Mouse (Mus musculus) MEL (cell line): ENCODE data around the gene Kctd11. TPM values are rescaled to one million over a fixed set of nuclear protein-coding genes. Genes with fewer than 3 reads are reported as not detected.

Source experiments
- DNase-seq: peaks from one replicate; pipeline ENCODE4 v3.0.0; 2011; ENCODE audit warnings: low read depth, low spot score
- H3K27ac ChIP-seq: 2 replicates; pipeline ENCODE4 v1.5.1; 2012; ENCODE audit warnings: low read depth, mild to moderate bottlenecking, control low read depth, low read length, moderate library complexity; ENCODE audit not compliant: control insufficient read depth
- H3K27me3 ChIP-seq, 2 experiments: fragments of 150-350 bp in 1 of 2; sonication (generic) in 1 of 2; 2 replicates each; pipeline ENCODE4 v1.6.1; 2012; ENCODE audit warnings: low read length in 2 of 2, mild to moderate bottlenecking in 2 of 2, improper control_type of control experiment in 1 of 2, moderate library complexity in 1 of 2; ENCODE audit not compliant: insufficient read depth in 2 of 2, control insufficient read depth in 1 of 2
- H3K36me3 ChIP-seq, 2 experiments: 2 replicates each; pipeline ENCODE4 v1.6.1; 2012 to 2014; ENCODE audit warnings: low read length in 2 of 2, improper control_type of control experiment in 1 of 2, inconsistent platforms in 1 of 2, mild to moderate bottlenecking in 1 of 2; ENCODE audit not compliant: insufficient read depth in 2 of 2, control insufficient read depth in 1 of 2
- H3K4me1 ChIP-seq, 2 experiments: fragments of 150-350 bp in 1 of 2; sonication (generic) in 1 of 2; 2 replicates each; pipeline ENCODE4 v1.6.1; 2012; ENCODE audit warnings: low read length in 2 of 2, improper control_type of control experiment in 1 of 2, mild to moderate bottlenecking in 1 of 2; ENCODE audit not compliant: insufficient read depth in 2 of 2, control insufficient read depth in 1 of 2
- H3K4me3 ChIP-seq, 2 experiments: fragments of 150-350 bp in 1 of 2; sonication (generic) in 1 of 2; 2 replicates each; pipeline ENCODE4 v1.5.1; 2012; ENCODE audit warnings: low read depth in 2 of 2, low read length in 2 of 2, mild to moderate bottlenecking in 2 of 2, moderate library complexity in 2 of 2, control low read depth in 1 of 2, improper control_type of control experiment in 1 of 2; ENCODE audit not compliant: control insufficient read depth in 1 of 2, insufficient read depth in 1 of 2
- H3K79me2 ChIP-seq: 2 replicates; pipeline ENCODE4 v1.6.1; 2012; ENCODE audit warnings: mild to moderate bottlenecking, low read length, moderate library complexity; ENCODE audit not compliant: control insufficient read depth, poor library complexity, insufficient read depth
- H3K9ac ChIP-seq: 2 replicates; pipeline ENCODE4 v1.6.1; 2012; ENCODE audit warnings: low read depth, mild to moderate bottlenecking, control low read depth, low read length, moderate library complexity; ENCODE audit not compliant: control insufficient read depth, poor library complexity, severe bottlenecking
- H3K9me3 ChIP-seq: fragments of 150-350 bp; sonication (generic); replicated peaks from 2 replicates; pipeline ENCODE4 v1.6.1; 2012; ENCODE audit warnings: mild to moderate bottlenecking, low read length, improper control_type of control experiment, moderate library complexity; ENCODE audit not compliant: insufficient read depth
- CHD1 ChIP-seq: IDR thresholded peaks from 2 replicates; pipeline ENCODE4 v1.6.1; 2012; ENCODE audit warnings: low read depth, mild to moderate bottlenecking, inconsistent platforms, low read length, improper control_type of control experiment
- CHD2 ChIP-seq: IDR thresholded peaks from 2 replicates; pipeline ENCODE4 v1.6.1; 2011; ENCODE audit warnings: low read length, improper control_type of control experiment
- CTCF ChIP-seq, 3 experiments: IDR thresholded peaks in 2 of 3; conservative IDR thresholded peaks in 1 of 3; 2 replicates each; pipeline ENCODE4 v1.5.1; 2011 to 2012; ENCODE audit warnings: low read length in 3 of 3, low read depth in 2 of 3, mild to moderate bottlenecking in 2 of 3, improper control_type of control experiment in 1 of 3, inconsistent platforms in 1 of 3, mixed read lengths in 1 of 3, moderate library complexity in 1 of 3; ENCODE audit not compliant: control insufficient read depth in 1 of 3, insufficient read depth in 1 of 3, poor library complexity in 1 of 3, severe bottlenecking in 1 of 3
- E2F4 ChIP-seq: IDR thresholded peaks from 2 replicates; pipeline ENCODE4 v1.6.1; 2011; ENCODE audit warnings: low read depth, low read length, improper control_type of control experiment, borderline replicate concordance
- EP300 ChIP-seq, 2 experiments: IDR thresholded peaks; 2 replicates each; pipeline ENCODE4 v1.6.1; 2011; ENCODE audit warnings: improper control_type of control experiment in 2 of 2, low read length in 2 of 2, low read depth in 1 of 2, mild to moderate bottlenecking in 1 of 2
- ETS1 ChIP-seq: IDR thresholded peaks from 2 replicates; pipeline ENCODE4 v1.6.1; 2012; ENCODE audit warnings: low read depth, mild to moderate bottlenecking, inconsistent platforms, low read length, improper control_type of control experiment, moderate library complexity
- GABPA ChIP-seq: IDR thresholded peaks from 2 replicates; pipeline ENCODE4 v1.6.1; 2012; ENCODE audit warnings: low read depth, mild to moderate bottlenecking, inconsistent platforms, low read length, improper control_type of control experiment, moderate library complexity
- HCFC1 ChIP-seq: IDR thresholded peaks from 2 replicates; pipeline ENCODE4 v1.6.1; 2012; ENCODE audit warnings: low read depth, mild to moderate bottlenecking, inconsistent platforms, low read length, improper control_type of control experiment, moderate library complexity
- JUND ChIP-seq: IDR thresholded peaks from 2 replicates; pipeline ENCODE4 v1.6.1; 2011; ENCODE audit warnings: low read depth, mild to moderate bottlenecking, improper control_type of control experiment, low read length
- KAT2A ChIP-seq: conservative IDR thresholded peaks from 2 replicates; pipeline ENCODE4 v1.6.1; 2012; ENCODE audit warnings: low read depth, low read length, improper control_type of control experiment, inconsistent platforms
- MAFK ChIP-seq: IDR thresholded peaks from 2 replicates; pipeline ENCODE4 v1.6.1; 2011; ENCODE audit warnings: low read depth, mild to moderate bottlenecking, low read length, improper control_type of control experiment, borderline replicate concordance
- MAX ChIP-seq: IDR thresholded peaks from 2 replicates; pipeline ENCODE4 v1.6.1; 2011; ENCODE audit warnings: low read length, improper control_type of control experiment
- MAZ ChIP-seq: IDR thresholded peaks from 2 replicates; pipeline ENCODE4 v1.6.1; 2012; ENCODE audit warnings: low read depth, mild to moderate bottlenecking, inconsistent platforms, low read length, improper control_type of control experiment
- MEF2A ChIP-seq: IDR thresholded peaks from 2 replicates; pipeline ENCODE4 v1.6.1; 2014; ENCODE audit warnings: low read depth, mild to moderate bottlenecking, inconsistent platforms, low read length, improper control_type of control experiment; ENCODE audit not compliant: poor library complexity, insufficient replicate concordance, severe bottlenecking; ENCODE audit errors: extremely low read depth
- MXI1 ChIP-seq: IDR thresholded peaks from 2 replicates; pipeline ENCODE4 v1.6.1; 2011; ENCODE audit warnings: mild to moderate bottlenecking, low read depth, low read length, improper control_type of control experiment
- NELFE ChIP-seq: IDR thresholded peaks from 2 replicates; pipeline ENCODE4 v1.6.1; 2011; ENCODE audit warnings: low read depth, low read length, improper control_type of control experiment
- NRF1 ChIP-seq: IDR thresholded peaks from 2 replicates; pipeline ENCODE4 v1.6.1; 2014; ENCODE audit warnings: low read depth, mild to moderate bottlenecking, inconsistent platforms, low read length, improper control_type of control experiment, moderate library complexity; ENCODE audit not compliant: poor library complexity, insufficient read depth, severe bottlenecking
- POLR2AphosphoS5 ChIP-seq: IDR thresholded peaks from 2 replicates; pipeline ENCODE4 v1.6.1; 2012; ENCODE audit warnings: low read depth, borderline replicate concordance, mild to moderate bottlenecking, inconsistent platforms, low read length, moderate library complexity, mixed read lengths
- RCOR1 ChIP-seq: IDR thresholded peaks from 2 replicates; pipeline ENCODE4 v1.6.1; 2012; ENCODE audit warnings: low read depth, mild to moderate bottlenecking, inconsistent platforms, low read length, improper control_type of control experiment
- SMC3 ChIP-seq: IDR thresholded peaks from 2 replicates; pipeline ENCODE4 v1.6.1; 2011; ENCODE audit warnings: low read depth, low read length, improper control_type of control experiment
- TAL1 ChIP-seq: IDR thresholded peaks from 2 replicates; pipeline ENCODE4 v1.6.1; 2012; ENCODE audit warnings: mild to moderate bottlenecking, inconsistent platforms, low read length, moderate library complexity, mixed read lengths
- TCF12 ChIP-seq: IDR thresholded peaks from 2 replicates; pipeline ENCODE4 v1.6.1; 2014; ENCODE audit warnings: low read depth, mild to moderate bottlenecking, inconsistent platforms, low read length, improper control_type of control experiment, moderate library complexity
- UBTF ChIP-seq: IDR thresholded peaks from 2 replicates; pipeline ENCODE4 v1.6.1; 2012; ENCODE audit warnings: low read depth, mild to moderate bottlenecking, inconsistent platforms, low read length, improper control_type of control experiment, moderate library complexity, borderline replicate concordance; ENCODE audit not compliant: insufficient read depth
- USF1 ChIP-seq: IDR thresholded peaks from 2 replicates; pipeline ENCODE4 v1.6.1; 2014; ENCODE audit warnings: low read depth, mild to moderate bottlenecking, inconsistent platforms, low read length, improper control_type of control experiment, moderate library complexity
- ZMIZ1 ChIP-seq: IDR thresholded peaks from 2 replicates; pipeline ENCODE4 v1.6.1; 2012; ENCODE audit warnings: low read depth, mild to moderate bottlenecking, inconsistent platforms, low read length, improper control_type of control experiment, moderate library complexity
- ZNF384 ChIP-seq: IDR thresholded peaks from 2 replicates; pipeline ENCODE4 v1.6.1; 2012; ENCODE audit warnings: low read depth, mild to moderate bottlenecking, inconsistent platforms, low read length, improper control_type of control experiment
- polyA plus RNA-seq, 2 experiments: library from polyadenylated mRNA; stranded (reverse) in 1 of 2; unstranded in 1 of 2; fragments of >175 nt in 1 of 2; fragments of >200 nt in 1 of 2; gene quantifications; 2 replicates each; pipeline versions ENCODE4 v1.2.1 to v1.2.4; 2012; ENCODE audit warnings: low replicate concordance in 2 of 2, low read depth in 1 of 2; ENCODE audit not compliant: insufficient read length in 2 of 2, insufficient read depth in 1 of 2, missing spikeins in 1 of 2
- total RNA-seq: library from RNA; depleted of rRNA; stranded (reverse); fragments of 300-350 nt; gene quantifications from 2 replicates; pipeline ENCODE4 v1.2.3, GENCODE M21; 2012

Gene Kctd11
- total and polyA plus RNA-seq, 3 experiments, result 0.19 to 0.49 TPM; not detected in 1

DNA sequence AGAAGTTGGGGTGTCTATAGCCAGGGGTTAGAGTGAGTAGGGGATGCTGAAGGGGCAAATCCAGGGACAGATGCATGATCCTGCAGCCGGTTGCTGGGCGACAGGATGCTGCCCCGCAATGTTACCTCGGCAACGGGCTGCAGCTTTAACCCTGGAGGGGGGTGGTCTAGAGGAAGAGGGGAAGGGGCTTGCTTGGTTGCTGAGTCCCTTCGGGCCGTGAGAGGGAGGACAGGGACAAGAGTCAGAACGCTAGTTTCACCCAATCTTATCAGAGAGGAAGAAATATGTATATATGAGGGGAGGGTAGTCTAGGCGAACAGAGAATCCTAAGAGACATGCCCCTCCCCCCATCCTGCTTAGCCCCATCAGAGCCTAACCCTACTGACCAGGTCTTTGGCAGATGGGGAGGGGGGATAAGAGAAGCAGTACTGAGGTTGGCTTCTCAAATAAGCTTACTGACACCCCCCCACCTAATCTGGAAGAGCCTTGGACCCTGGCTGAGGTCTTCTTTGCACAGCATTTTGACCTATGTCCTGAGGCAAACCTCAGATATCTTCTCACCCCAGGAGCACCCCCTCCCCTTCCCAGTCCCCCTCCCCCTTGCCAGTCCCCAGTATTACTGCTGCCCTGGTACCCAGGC is 45.8 kb downstream of the Kctd11 start:
- peak overlapping the region; percentile 66 for H3K9ac ChIP-seq
- no peaks in the 10 kb centered on the region; a peak in 1 of 4 replicates for H3K27me3 ChIP-seq
- no peak overlapping the region for H3K27ac ChIP-seq
- no peaks in the 10 kb centered on the region for H3K9me3 ChIP-seq
- H3K4me1 ChIP-seq, result peaks cover 10 to 28% of the 10 kb centered on the region in 2 experiments
- DNase-seq, result peak; percentile 34
- TF ChIP-seq CHD2 (no peak), MEF2A (no peak), NELFE (no peak), CTCF (IDR thresholded peaks at IDR 0.05 in 2 of 3, conservative IDR thresholded peaks at IDR 0.05 in 1 of 3; ENCODE audit: control insufficient read depth in 1 of 3, insufficient read depth in 1 of 3, low read depth in 2 of 3, low read length in 3 of 3, poor library complexity in 1 of 3, severe bottlenecking in 1 of 3) (no peak), SMC3 (no peak), TCF12 (no peak), USF1 (no peak), NRF1 (no peak), TAL1 (no peak)
- peaks cover 1% of the 10 kb centered on the region; the same call in 1 of the 2 replicates for H3K79me2 ChIP-seq
- peaks cover 0 to 14% of the 10 kb centered on the region in 2 experiments; a peak in 2 of 4 replicates for H3K36me3 ChIP-seq
- H3K4me3 ChIP-seq, result peak overlapping the region in 1 of 2 experiments; percentile 55; a peak in 1 of 4 replicates

DNA sequence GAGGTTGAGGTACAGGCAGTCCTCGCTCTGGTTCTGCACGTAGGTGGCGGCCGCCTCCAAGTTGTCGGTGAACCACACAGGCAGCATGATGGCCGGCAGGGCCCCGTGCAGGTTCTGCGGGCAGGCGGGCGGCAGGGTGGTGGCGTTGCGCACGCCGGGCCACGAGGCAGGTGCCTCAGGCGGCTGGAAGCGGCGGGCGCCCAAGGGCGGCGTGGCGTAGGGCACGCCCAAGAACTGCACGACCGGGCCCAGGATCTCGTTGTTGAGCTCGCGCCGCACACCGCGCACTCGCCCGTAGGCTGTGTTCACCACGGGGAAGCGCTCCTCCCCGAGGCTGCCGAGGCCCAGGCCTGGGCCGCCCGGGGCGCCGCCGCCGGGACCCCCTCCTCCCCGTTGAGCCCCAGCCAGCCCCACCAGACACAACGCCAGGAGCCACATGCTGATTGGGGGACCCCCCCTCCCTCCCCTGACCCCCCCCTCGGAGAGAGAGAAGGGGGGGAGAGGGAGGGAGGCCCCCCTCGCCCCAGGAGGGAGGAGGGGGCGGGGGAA is 47.1 kb downstream of the Kctd11 start:
- Histone ChIP-seq H3K27me3 (no peaks in the 10 kb centered on the region; a peak in 1 of 4 replicates), H3K9ac (peak overlapping the region; percentile 74), H3K36me3 (peaks cover 2 to 11% of the 10 kb centered on the region in 2 experiments; a peak in 2 of 4 replicates), H3K4me1 (peaks cover 8 to 25% of the 10 kb centered on the region in 2 experiments), H3K79me2 (peaks cover 1% of the 10 kb centered on the region; the same call in 1 of the 2 replicates), H3K4me3 (peak overlapping the region; percentile 47 to 55), H3K9me3 (no peaks in the 10 kb centered on the region), H3K27ac (peak overlapping the region; percentile 46)
- peak; percentile 88 for DNase-seq
- TF ChIP-seq POLR2AphosphoS5 (no peak), NELFE (peak; percentile 74), KAT2A (no peak), JUND (no peak), ETS1 (no peak), E2F4 (no peak), RCOR1 (no peak), GABPA (no peak), HCFC1 (no peak; the same call in 1 of the 2 replicates), TAL1 (no peak), TCF12 (no peak; the same call in 1 of the 2 replicates), USF1 (no peak), MXI1 (peak; percentile 89; the same call in 1 of the 2 replicates), MAZ (peak; percentile 91; the same call in 1 of the 2 replicates), ZMIZ1 (no peak; the same call in 1 of the 2 replicates), CHD1 (peak; percentile 26; the same call in 1 of the 2 replicates), MAX (peak; percentile 90), CTCF (IDR thresholded peaks at IDR 0.05 in 2 of 3, conservative IDR thresholded peaks at IDR 0.05 in 1 of 3; ENCODE audit: control insufficient read depth in 1 of 3, insufficient read depth in 1 of 3, low read depth in 2 of 3, low read length in 3 of 3, poor library complexity in 1 of 3, severe bottlenecking in 1 of 3) (peak in 1 of 3 experiments; percentile 8; a peak in 1 of 6 replicates), MEF2A (no peak), MAFK (no peak), UBTF (peak; percentile 80), EP300 (IDR thresholded peaks at IDR 0.05; ENCODE audit: low read depth in 1 of 2, low read length in 2 of 2) (no peak), CHD2 (no peak), ZNF384 (no peak)
